Mouse (Mus musculus) bone marrow, adult 2 months (tissue): Measurements from ENCODE around the gene Hoxb2.

ENCODE experiments used
- CTCF ChIP-seq: fragments of 200-500 bp; IDR thresholded peaks from 2 replicates; pipeline ENCODE4 v1.5.1; 2011; ENCODE audit warnings: low read length, control low read depth; ENCODE audit not compliant: control insufficient read depth, insufficient read depth
- POLR2A ChIP-seq: fragments of 200-500 bp; IDR thresholded peaks from 2 replicates; pipeline ENCODE4 v1.6.1; 2011; ENCODE audit warnings: low read depth, mild to moderate bottlenecking, control low read depth, low read length, borderline replicate concordance; ENCODE audit not compliant: control insufficient read depth

GRCm38 (mm10) chr11:96301837-96302236 is 48.5 kb upstream of the Hoxb2 start:
- no peak for TF ChIP-seq CTCF
- TF ChIP-seq POLR2A, result no peak
